Mouse (Mus musculus) spleen, embryonic (tissue): ENCODE results near the gene Gps1.
"Not testable (repeated sequence)": the region's sequence is repeated elsewhere in the genome, so short reads cannot be mapped to it uniquely, and the experiment has no call there.

Experiments
- CTCF ChIA-PET: fragments of 350-600 bp; sonication (Branson Sonifier 250); formaldehyde crosslinking; loops from one replicate; lab custom pipeline; 2022; lab: Charles Lee

Gene Gps1

GRCm38 (mm10) chr11:120821076-120821922, 37.2 kb downstream of the Gps1 start:
- CTCF ChIA-PET = interaction anchor here (0.6 kb wide), 1 partner anchor 264 kb away, joined by 6 read pairs; no protein-coding TSS in a partner anchor

GRCm38 (mm10) chr11:120822321-120822720, 38.2 kb downstream of the Gps1 start:
- CTCF ChIA-PET = interaction anchor here (0.6 kb wide), 1 partner anchor 265 kb away, joined by 6 read pairs; no protein-coding TSS in a partner anchor

GRCm38 (mm10) chr11:120822831-120823550, 38.9 kb downstream of the Gps1 start:
- CTCF ChIA-PET = interaction anchor here (0.8 kb wide), 1 partner anchor 331 kb away, joined by 3 read pairs; the partner anchor contains the start of gene Slc25a10

- CTCF ChIA-PET = interaction anchor here (0.8 kb wide), 1 partner anchor 332 kb away, joined by 3 read pairs; the partner anchor contains the start of gene Slc25a10
Observed at GRCm38 (mm10) chr11:120823551-120823947, 39.5 kb downstream of the Gps1 start.

GRCm38 (mm10) chr11:120823956-120824786, 40.1 kb downstream of the Gps1 start, which contains the start of gene Fasn:
Gene Fasn, minus strand, starts transcription at chr11:120824547.
- CTCF ChIA-PET = no interaction called here

- CTCF ChIA-PET = no interaction called here
Observed at GRCm38 (mm10) chr11:120824787-120825288, 40.8 kb downstream of the Gps1 start.

GRCm38 (mm10) chr11:120825289-120825863, 41.3 kb downstream of the Gps1 start:
- CTCF ChIA-PET = no interaction called here

GRCm38 (mm10) chr11:120826016-120826953, 42.2 kb downstream of the Gps1 start:
- CTCF ChIA-PET = interaction anchor here (0.6 kb wide), 1 partner anchor 18 kb away, joined by 3 read pairs; no protein-coding TSS in a partner anchor

GRCm38 (mm10) chr11:120828416-120828815, 44.3 kb downstream of the Gps1 start:
- CTCF ChIA-PET = no interaction called here

GRCm38 (mm10) chr11:120829757-120830532, 45.9 kb downstream of the Gps1 start:
- CTCF ChIA-PET = no interaction called here

- CTCF ChIA-PET = no interaction called here
Observed at GRCm38 (mm10) chr11:120830686-120831085, 46.6 kb downstream of the Gps1 start.

GRCm38 (mm10) chr11:120831659-120832440, 47.8 kb downstream of the Gps1 start:
- CTCF ChIA-PET = no interaction called here

GRCm38 (mm10) chr11:120832962-120833361, 48.9 kb downstream of the Gps1 start:
- CTCF ChIA-PET = not testable (repeated sequence)

- CTCF ChIA-PET = interaction anchor here (0.7 kb wide), 1 partner anchor 17 kb away, joined by 8 read pairs; no protein-coding TSS in a partner anchor
Observed at GRCm38 (mm10) chr11:120833555-120834280, 49.6 kb downstream of the Gps1 start.
